Comparison of ENCODE assay signal across 8 mouse cellular contexts in the genomic region with DNA sequence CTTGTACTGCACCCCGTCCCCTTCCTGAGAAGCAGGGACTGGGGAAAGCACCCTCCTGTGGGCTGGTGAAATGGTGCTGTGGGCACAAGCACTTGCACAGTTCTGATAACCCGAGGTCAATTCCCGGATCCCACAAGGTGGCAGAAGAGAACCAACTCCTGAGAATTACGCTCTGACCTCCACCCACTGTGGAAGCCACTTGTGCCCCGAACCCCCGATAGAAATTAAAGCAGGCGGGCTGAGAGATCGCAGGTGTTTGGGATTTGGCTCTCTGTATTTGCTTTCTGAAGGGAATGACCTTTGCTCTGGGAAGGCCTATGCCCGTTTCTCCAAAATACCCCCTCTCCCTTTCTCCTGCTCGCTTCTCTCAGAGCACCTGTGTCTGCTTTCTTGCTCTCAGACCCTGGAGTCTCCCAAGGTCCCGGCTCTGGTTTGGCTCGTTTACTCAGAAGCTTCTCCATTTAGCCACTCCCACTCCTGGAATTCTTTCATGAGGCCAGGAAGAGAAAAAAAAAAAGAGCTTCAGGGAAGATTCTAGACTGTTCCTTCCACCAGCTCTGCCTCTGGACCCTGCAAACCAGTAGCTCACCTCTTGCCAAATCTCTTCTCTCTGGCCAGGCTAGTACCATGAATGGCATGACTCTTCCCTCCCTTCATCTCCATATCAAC. TPM values are rescaled to one million over a fixed set of nuclear protein-coding genes. Genes with fewer than 3 reads are reported as not detected.
A peak's percentile ranks its signal among the peaks of the same experiment; 100 is the strongest.
DNase-seq lines count a peak whose midpoint lies in the region.

No protein-coding gene starts in this region.

- peak; percentile 51 for DNase-seq in adrenal gland, postnatal 10 days
- no peak for DNase-seq in adrenal gland, postnatal 25 days
- peak; percentile 30 for DNase-seq in left cerebral cortex, postnatal 4 days
- DNase-seq in left cerebral cortex, postnatal 10 days (ENCODE audit: extremely low spot score in 1 of 2, low spot score in 2 of 2): no peak
- peak; percentile 50 for DNase-seq in kidney, postnatal 10 days
- peak; percentile 57 for DNase-seq in retina, postnatal 1 day
- no peak for DNase-seq in urinary bladder, adult 18-20 months (ENCODE audit: low spot score in 2 of 2)
- no peak for DNase-seq in thymus, postnatal 14 days

- intact Hi-C loops in left cerebral cortex, postnatal 4 days (cut with DNase I): no loop called here
- intact Hi-C loops in left cerebral cortex, postnatal 10 days (cut with DNase I): no loop called here

RNA-seq across cellular contexts. Expression of a gene that starts 58.0 kb away (rescaled TPM):
- total RNA-seq in adrenal gland, postnatal 10 days (2021): 10 to 100 TPM; 34.1 to 35.0 TPM
- 80.2 and 103 TPM in 2 replicates for total RNA-seq in adrenal gland, postnatal 25 days (2021)
- total RNA-seq in left cerebral cortex, postnatal 4 days (2021): 100 to 1,000 TPM; 106 to 129 TPM
- total RNA-seq in left cerebral cortex, postnatal 10 days (2021): 100 to 1,000 TPM; 127 to 158 TPM

Comparison
In these comparisons a context has a peak if more than half of its experiments do, and no peak if none do; other contexts are left out.
1. DNase-seq: peak in adrenal gland, postnatal 10 days (single experiment), left cerebral cortex, postnatal 4 days (single experiment), kidney, postnatal 10 days (single experiment) and retina, postnatal 1 day (single experiment); none in adrenal gland, postnatal 25 days (single experiment), left cerebral cortex, postnatal 10 days (0 of 2), urinary bladder, adult 18-20 months (0 of 2) and thymus, postnatal 14 days (single experiment).